Mouse (Mus musculus): ENCODE measurements around the gene Plscr4. TPM values are rescaled to one million over a fixed set of nuclear protein-coding genes. Genes with fewer than 3 reads are reported as not detected.

Gene Plscr4
- polyA plus RNA-seq, 2 experiments = 0.35 to 0.46 TPM

GRCm38 (mm10) chr9:92467724-92468123 lies 10.6 kb downstream of the Plscr4 start:
- Histone ChIP-seq H3K4me1 (replicated peaks; ENCODE audit: control insufficient read depth in 2 of 2, insufficient read depth in 2 of 2, low read length in 1 of 2) (no peaks in the 10 kb centered on the region), H3K27ac (no peak overlapping the region), H3K9me3 (ENCODE audit: control insufficient read depth, low read length) (no peaks in the 10 kb centered on the region), H3K4me2 (ENCODE audit: low read depth) (no peak overlapping the region), H3K9ac (replicated peaks) (no peak overlapping the region), H3K4me3 (ENCODE audit: insufficient read depth in 1 of 2, low read depth in 2 of 2, low read length in 2 of 2) (no peak overlapping the region), H3K36me3 (replicated peaks; ENCODE audit: control insufficient read depth, insufficient read depth, low read depth) (no peaks in the 10 kb centered on the region), H3K27me3 (ENCODE audit: control insufficient read depth, insufficient read depth, low read length) (no peaks in the 10 kb centered on the region)
- DNase-seq (ENCODE audit: low read depth in 3 of 3, low spot score in 3 of 3) = no peak
- TF ChIP-seq EP300 (IDR thresholded peaks at IDR 0.05; ENCODE audit: low read depth) = no peak
- no peak for ATAC-seq (ENCODE audit: insufficient read depth)
- WGBS (ENCODE audit: insufficient replicate concordance) = 50% methylated on average over 4 of the region's 4 CpGs

- WGBS (ENCODE audit: insufficient replicate concordance) = 69% methylated on average over 5 of the region's 5 CpGs
- H3K36me3 ChIP-seq (replicated peaks; ENCODE audit: control insufficient read depth, insufficient read depth, low read depth) = no peaks in the 10 kb centered on the region
- ATAC-seq (ENCODE audit: insufficient read depth) = no peak
- no peak overlapping the region for H3K27ac ChIP-seq
- H3K27me3 ChIP-seq (ENCODE audit: control insufficient read depth, insufficient read depth, low read length) = no peaks in the 10 kb centered on the region
- DNase-seq (ENCODE audit: low read depth in 3 of 3, low spot score in 3 of 3) = no peak
- no peaks in the 10 kb centered on the region for H3K4me1 ChIP-seq (replicated peaks; ENCODE audit: control insufficient read depth in 2 of 2, insufficient read depth in 2 of 2, low read length in 1 of 2)
- TF ChIP-seq EP300 (IDR thresholded peaks at IDR 0.05; ENCODE audit: low read depth) (no peak), CTCF (IDR thresholded peaks at IDR 0.05; ENCODE audit: low read depth) (no peak)
- no peak overlapping the region for H3K4me3 ChIP-seq (ENCODE audit: insufficient read depth in 1 of 2, low read depth in 2 of 2, low read length in 2 of 2)
- no peaks in the 10 kb centered on the region for H3K9me3 ChIP-seq (ENCODE audit: control insufficient read depth, low read length)
- no peak overlapping the region for H3K4me2 ChIP-seq (ENCODE audit: low read depth)
- H3K9ac ChIP-seq (replicated peaks) = no peak overlapping the region
These were observed 15.2 kb downstream of the Plscr4 start for GRCm38 (mm10) chr9:92472256-92472855.

- no peak overlapping the region for H3K4me2 ChIP-seq (ENCODE audit: low read depth)
- no peaks in the 10 kb centered on the region for H3K9me3 ChIP-seq (ENCODE audit: control insufficient read depth, low read length)
- DNase-seq (ENCODE audit: low read depth in 3 of 3, low spot score in 3 of 3) = no peak
- no peak overlapping the region for H3K4me3 ChIP-seq (ENCODE audit: insufficient read depth in 1 of 2, low read depth in 2 of 2, low read length in 2 of 2)
- 66% methylated on average over 2 of the region's 2 CpGs for WGBS (ENCODE audit: insufficient replicate concordance)
- H3K27me3 ChIP-seq (ENCODE audit: control insufficient read depth, insufficient read depth, low read length) = no peaks in the 10 kb centered on the region
- no peak overlapping the region for H3K27ac ChIP-seq
- TF ChIP-seq CTCF (IDR thresholded peaks at IDR 0.05; ENCODE audit: low read depth) (no peak), EP300 (IDR thresholded peaks at IDR 0.05; ENCODE audit: low read depth) (no peak)
- H3K36me3 ChIP-seq (replicated peaks; ENCODE audit: control insufficient read depth, insufficient read depth, low read depth) = no peaks in the 10 kb centered on the region
- no peak for ATAC-seq (ENCODE audit: insufficient read depth)
- no peaks in the 10 kb centered on the region for H3K4me1 ChIP-seq (replicated peaks; ENCODE audit: control insufficient read depth in 2 of 2, insufficient read depth in 2 of 2, low read length in 1 of 2)
- H3K9ac ChIP-seq (replicated peaks) = no peak overlapping the region
These were observed 16.0 kb downstream of the Plscr4 start for GRCm38 (mm10) chr9:92473178-92473577.

GRCm38 (mm10) chr9:92474244-92474643 lies 17.1 kb downstream of the Plscr4 start:
- TF ChIP-seq EP300 (IDR thresholded peaks at IDR 0.05; ENCODE audit: low read depth) (no peak), CTCF (IDR thresholded peaks at IDR 0.05; ENCODE audit: low read depth) (no peak)
- H3K27me3 ChIP-seq (ENCODE audit: control insufficient read depth, insufficient read depth, low read length) = no peaks in the 10 kb centered on the region
- ATAC-seq (ENCODE audit: insufficient read depth) (no peak), DNase-seq (ENCODE audit: low read depth in 3 of 3, low spot score in 3 of 3) (no peak)
- 66% methylated on average over 1 of the region's 1 CpGs for WGBS (ENCODE audit: insufficient replicate concordance)
- H3K9ac ChIP-seq (replicated peaks) = no peak overlapping the region
- no peaks in the 10 kb centered on the region for H3K36me3 ChIP-seq (replicated peaks; ENCODE audit: control insufficient read depth, insufficient read depth, low read depth)
- no peaks in the 10 kb centered on the region for H3K9me3 ChIP-seq (ENCODE audit: control insufficient read depth, low read length)
- H3K4me2 ChIP-seq (ENCODE audit: low read depth) = no peak overlapping the region
- no peaks in the 10 kb centered on the region for H3K4me1 ChIP-seq (replicated peaks; ENCODE audit: control insufficient read depth in 2 of 2, insufficient read depth in 2 of 2, low read length in 1 of 2)
- no peak overlapping the region for H3K27ac ChIP-seq
- no peak overlapping the region for H3K4me3 ChIP-seq (ENCODE audit: insufficient read depth in 1 of 2, low read depth in 2 of 2, low read length in 2 of 2)

GRCm38 (mm10) chr9:92481663-92482062 lies 24.5 kb downstream of the Plscr4 start:
- no peak for DNase-seq (ENCODE audit: low read depth in 3 of 3, low spot score in 3 of 3)
- no peak overlapping the region for H3K4me3 ChIP-seq (ENCODE audit: insufficient read depth in 1 of 2, low read depth in 2 of 2, low read length in 2 of 2)
- H3K4me2 ChIP-seq (ENCODE audit: low read depth) = no peak overlapping the region
- H3K27me3 ChIP-seq (ENCODE audit: control insufficient read depth, insufficient read depth, low read length) = no peaks in the 10 kb centered on the region
- ATAC-seq (ENCODE audit: insufficient read depth) = no peak
- H3K27ac ChIP-seq = no peak overlapping the region
- H3K9ac ChIP-seq (replicated peaks) = no peak overlapping the region
- H3K9me3 ChIP-seq (ENCODE audit: control insufficient read depth, low read length) = no peaks in the 10 kb centered on the region
- no peaks in the 10 kb centered on the region for H3K36me3 ChIP-seq (replicated peaks; ENCODE audit: control insufficient read depth, insufficient read depth, low read depth)
- TF ChIP-seq EP300 (IDR thresholded peaks at IDR 0.05; ENCODE audit: low read depth) = no peak
- no peak for TF ChIP-seq CTCF (IDR thresholded peaks at IDR 0.05; ENCODE audit: low read depth)
- 47% methylated on average over 2 of the region's 2 CpGs for WGBS (ENCODE audit: insufficient replicate concordance)
- no peaks in the 10 kb centered on the region for H3K4me1 ChIP-seq (replicated peaks; ENCODE audit: control insufficient read depth in 2 of 2, insufficient read depth in 2 of 2, low read length in 1 of 2)
